Mouse (Mus musculus) cerebellum, postnatal 10 days (tissue): ENCODE data around the gene Sema5a.

ENCODE experiments used
- DNase-seq, 2 experiments: peaks; one replicate each; pipeline ENCODE4 v3.0.0; 2021; ENCODE audit warnings: mixed read lengths in 2 of 2

The Sema5a gene

GRCm38 (mm10) chr15:32676446-32676845 lies 431.8 kb downstream of the Sema5a start:
- DNase-seq, result no peak

GRCm38 (mm10) chr15:32685152-32685551 lies 440.5 kb downstream of the Sema5a start:
- DNase-seq, result peak in 1 of 2 experiments; percentile 3

- no peak for DNase-seq
These were observed 446.4 kb downstream of the Sema5a start for GRCm38 (mm10) chr15:32691021-32691420.

GRCm38 (mm10) chr15:32693006-32693405 lies 448.4 kb downstream of the Sema5a start:
- DNase-seq, result no peak

GRCm38 (mm10) chr15:32717298-32717985 lies 472.8 kb downstream of the Sema5a start:
- DNase-seq, result peak; percentile 30 to 39

GRCm38 (mm10) chr15:32718293-32718963 lies 473.8 kb downstream of the Sema5a start:
- peak; percentile 79 to 83 for DNase-seq

GRCm38 (mm10) chr15:32718964-32719311 lies 474.3 kb downstream of the Sema5a start:
- no peak for DNase-seq

GRCm38 (mm10) chr15:32730839-32731238 lies 486.2 kb downstream of the Sema5a start:
- peak; percentile 67 for DNase-seq
